Mouse (Mus musculus): ENCODE data around the gene Tdp1. TPM values are rescaled to one million over a fixed set of nuclear protein-coding genes. Genes with fewer than 3 reads are reported as not detected.
A peak's percentile ranks its signal among the peaks of the same experiment; 100 is the strongest.
"Not testable (repeated sequence)": the region's sequence is repeated elsewhere in the genome, so short reads cannot be mapped to it uniquely, and the experiment has no call there.

Gene Tdp1
- total RNA-seq, 2 experiments from 2014 or later: 11.9 to 19.9 TPM

GRCm38 (mm10) chr12:99958068-99959060, 74.0 kb downstream of the Tdp1 start:
- DNase-seq: peak; percentile 37

- no peak for DNase-seq
Measured at GRCm38 (mm10) chr12:99959291-99959690, 75.0 kb downstream of the Tdp1 start.

GRCm38 (mm10) chr12:99959930-99960329, 75.6 kb downstream of the Tdp1 start:
- no peak for DNase-seq

GRCm38 (mm10) chr12:99960675-99961074, 76.4 kb downstream of the Tdp1 start:
- no peak for DNase-seq

- DNase-seq: peak; percentile 80
Measured at GRCm38 (mm10) chr12:99964301-99965202, 80.2 kb downstream of the Tdp1 start, which contains the start of gene Kcnk13. Gene Kcnk13 (plus strand): TSS chr12:99964499.

- peak; percentile 60 for DNase-seq
Measured at GRCm38 (mm10) chr12:99965203-99966115, 81.1 kb downstream of the Tdp1 start.

GRCm38 (mm10) chr12:99966116-99966770, 81.9 kb downstream of the Tdp1 start:
- DNase-seq: no peak

GRCm38 (mm10) chr12:99966881-99967363, 82.6 kb downstream of the Tdp1 start:
- no peak for DNase-seq

GRCm38 (mm10) chr12:99969906-99970305, 85.6 kb downstream of the Tdp1 start:
- DNase-seq: no peak

- DNase-seq: not testable (repeated sequence)
Measured at GRCm38 (mm10) chr12:99971205-99971894, 87.0 kb downstream of the Tdp1 start.

GRCm38 (mm10) chr12:99972825-99973224, 88.5 kb downstream of the Tdp1 start:
- DNase-seq: no peak

GRCm38 (mm10) chr12:99973659-99974058, 89.3 kb downstream of the Tdp1 start:
- no peak for DNase-seq

GRCm38 (mm10) chr12:99979541-99979940, 95.2 kb downstream of the Tdp1 start:
- DNase-seq: no peak

- DNase-seq: no peak
Measured at GRCm38 (mm10) chr12:99986797-99987196, 102.5 kb downstream of the Tdp1 start.

GRCm38 (mm10) chr12:99988144-99988543, 103.8 kb downstream of the Tdp1 start:
- peak; percentile 30 for DNase-seq

- no peak for DNase-seq
Measured at GRCm38 (mm10) chr12:99992362-99992862, 108.1 kb downstream of the Tdp1 start.

- DNase-seq: no peak
Measured at GRCm38 (mm10) chr12:99993146-99993890, 109.0 kb downstream of the Tdp1 start.

- DNase-seq: no peak
Measured at GRCm38 (mm10) chr12:99995951-99996350, 111.6 kb downstream of the Tdp1 start.

- no peak for DNase-seq
Measured at GRCm38 (mm10) chr12:99999726-100000125, 115.4 kb downstream of the Tdp1 start.
